Mouse (Mus musculus) lung, postnatal 0 days (tissue): ENCODE data around the gene Tmem44. TPM values are rescaled to one million over a fixed set of nuclear protein-coding genes. Genes with fewer than 3 reads are reported as not detected.

Experiments used
- ATAC-seq: fragments of 200-750 bp; cut with Nextera tagmentation; 2 replicates; pipeline ENCODE4 v1.8.0; 2017; ENCODE audit warnings: moderate library complexity
- DNase-seq: peaks from one replicate; pipeline ENCODE4 v3.0.0-alpha.2; 2016; ENCODE audit warnings: low spot score
- H3K27ac ChIP-seq: fragments of 300-500 bp; sonication (generic); 2 replicates; pipeline ENCODE4 v1.5.1; 2014; ENCODE audit warnings: antibody characterized with exemption, mild to moderate bottlenecking, low read length, mixed read lengths
- H3K27me3 ChIP-seq: fragments of 300-500 bp; sonication (generic); replicated peaks from 2 replicates; pipeline ENCODE4 v1.6.1; 2014; ENCODE audit warnings: low read length, mixed read lengths; ENCODE audit not compliant: insufficient read depth
- H3K36me3 ChIP-seq: fragments of 300-500 bp; sonication (generic); 2 replicates; pipeline ENCODE4 v1.6.1; 2014; ENCODE audit warnings: low read length, mixed read lengths; ENCODE audit not compliant: insufficient read depth
- H3K4me1 ChIP-seq: fragments of 300-500 bp; sonication (generic); 2 replicates; pipeline ENCODE4 v1.6.1; 2014; ENCODE audit warnings: antibody characterized with exemption, low read depth, low read length, mixed read lengths; ENCODE audit not compliant: insufficient read depth
- H3K4me2 ChIP-seq: fragments of 300-500 bp; sonication (generic); replicated peaks from 2 replicates; pipeline ENCODE4 v1.6.1; 2014; ENCODE audit warnings: low read depth, mild to moderate bottlenecking, low read length, moderate library complexity, mixed read lengths
- H3K4me3 ChIP-seq: fragments of 300-500 bp; sonication (generic); 2 replicates; pipeline ENCODE4 v1.5.1; 2014; ENCODE audit warnings: low read depth, low read length
- H3K9ac ChIP-seq: fragments of 300-500 bp; sonication (generic); replicated peaks from 2 replicates; pipeline ENCODE4 v1.6.1; 2014; ENCODE audit warnings: low read depth, mild to moderate bottlenecking
- H3K9me3 ChIP-seq: fragments of 300-500 bp; sonication (generic); 2 replicates; pipeline ENCODE4 v1.6.1; 2016; ENCODE audit warnings: low read length, mixed read lengths
- CTCF ChIP-seq: IDR thresholded peaks from 2 replicates; pipeline ENCODE4 v1.5.1; 2016; ENCODE audit warnings: antibody characterized with exemption, mild to moderate bottlenecking
- EP300 ChIP-seq: IDR thresholded peaks from 2 replicates; pipeline ENCODE4 v1.6.1; 2016; ENCODE audit warnings: antibody characterized with exemption, mild to moderate bottlenecking, control low read depth
- WGBS: fragments of 180-500 bp; shearing (Covaris S2); extraction: QIAGEN DNeasy Blood & Tissue Kit; methylation state at CpG from one replicate; pipeline ENCODE4 v1.1.7; 2014; 5-methylcytosine and 5-hydroxymethylcytosine counted together
- polyA plus RNA-seq: library from polyadenylated mRNA; unstranded; fragments of >200 nt; fragmentation: Nextera tagmentation; extraction: Ambion mirVana; gene quantifications from 2 replicates; pipeline ENCODE4 v1.2.1, GENCODE M21; 2015

Tmem44 gene
- polyA plus RNA-seq, 1 experiment from 2014 or later: 17.9 TPM

- peaks cover 11% of the 10 kb centered on the region; the same call in 1 of the 2 replicates for H3K27me3 ChIP-seq
- H3K9ac ChIP-seq: no peak overlapping the region
- ATAC-seq (no peak), DNase-seq (no peak)
- no peaks in the 10 kb centered on the region for H3K36me3 ChIP-seq
- H3K27ac ChIP-seq: no peak overlapping the region
- 48% methylated on average over 4 of the region's 4 CpGs for WGBS
- H3K9me3 ChIP-seq: no peaks in the 10 kb centered on the region
- no peak overlapping the region for H3K4me3 ChIP-seq
- no peak for TF ChIP-seq EP300
- no peak for TF ChIP-seq CTCF
- H3K4me2 ChIP-seq: no peak overlapping the region
- H3K4me1 ChIP-seq: 0 out of 2 replicates have a peak, but pooled peaks cover 6% of the 10 kb centered on the region
Observed at GRCm38 (mm10) chr16:30489662-30490061, 61.0 kb downstream of the Tmem44 start.

DNA sequence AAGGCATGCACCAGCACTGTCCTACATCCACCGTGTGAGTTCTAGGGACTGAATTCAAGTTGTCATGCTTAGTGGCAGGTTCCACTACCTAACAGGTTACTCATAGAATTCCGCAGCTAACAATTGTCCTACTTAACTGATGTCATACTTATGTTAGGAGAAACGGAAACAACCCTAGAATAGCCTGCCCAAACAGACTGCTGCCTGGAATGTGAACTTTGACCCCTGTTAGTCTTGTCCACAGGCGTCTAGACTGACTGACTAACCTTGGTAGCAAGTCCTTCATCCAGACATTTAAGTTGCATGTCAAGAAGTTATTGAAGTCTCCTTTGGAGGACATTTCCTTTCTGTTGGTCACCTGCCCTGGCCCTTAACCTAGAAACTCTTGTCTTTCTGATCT lies 64.1 kb downstream of the Tmem44 start:
- 37% methylated on average over 4 of the region's 4 CpGs for WGBS
- Histone ChIP-seq H3K27me3 (peaks cover 6% of the 10 kb centered on the region; the same call in 1 of the 2 replicates), H3K4me2 (no peak overlapping the region), H3K4me1 (0 out of 2 replicates have a peak, but pooled peaks cover 6% of the 10 kb centered on the region), H3K9ac (no peak overlapping the region), H3K9me3 (no peaks in the 10 kb centered on the region), H3K4me3 (no peak overlapping the region), H3K27ac (no peak overlapping the region), H3K36me3 (no peaks in the 10 kb centered on the region)
- TF ChIP-seq EP300 (no peak), CTCF (no peak)
- peak; percentile 18 for DNase-seq
- no peak; the same call in 1 of the 2 replicates for ATAC-seq

DNA sequence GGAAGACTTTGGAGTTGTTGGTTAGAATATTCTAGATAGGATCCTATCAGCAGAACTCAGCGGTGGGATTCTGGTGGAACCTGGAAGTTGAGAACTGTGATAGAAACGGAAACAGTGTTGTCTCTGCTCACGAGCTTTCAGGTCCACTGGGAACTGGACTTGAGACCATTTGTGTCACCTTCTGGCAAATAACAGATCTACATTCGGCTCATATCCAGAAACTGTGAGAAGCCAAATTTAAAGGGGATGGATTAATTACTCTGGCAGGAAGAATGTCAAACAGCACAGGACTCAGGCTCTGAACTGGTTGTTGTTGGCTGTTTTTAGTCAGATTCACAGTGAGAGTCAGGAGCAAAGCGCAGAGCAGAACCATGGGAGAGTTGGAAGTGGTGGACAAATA lies 72.9 kb downstream of the Tmem44 start:
- DNase-seq (no peak), ATAC-seq (no peak)
- no peaks in the 10 kb centered on the region; the same call in 1 of the 2 replicates for H3K4me1 ChIP-seq
- no peak for TF ChIP-seq CTCF
- no peak for TF ChIP-seq EP300
- H3K4me3 ChIP-seq: no peak overlapping the region
- H3K9ac ChIP-seq: no peak overlapping the region
- 87% methylated on average over 5 of the region's 5 CpGs for WGBS
- H3K27ac ChIP-seq: no peak overlapping the region
- H3K9me3 ChIP-seq: no peaks in the 10 kb centered on the region
- H3K4me2 ChIP-seq: no peak overlapping the region
- no peaks in the 10 kb centered on the region for H3K27me3 ChIP-seq
- H3K36me3 ChIP-seq: no peaks in the 10 kb centered on the region; the same call in 1 of the 2 replicates

DNA sequence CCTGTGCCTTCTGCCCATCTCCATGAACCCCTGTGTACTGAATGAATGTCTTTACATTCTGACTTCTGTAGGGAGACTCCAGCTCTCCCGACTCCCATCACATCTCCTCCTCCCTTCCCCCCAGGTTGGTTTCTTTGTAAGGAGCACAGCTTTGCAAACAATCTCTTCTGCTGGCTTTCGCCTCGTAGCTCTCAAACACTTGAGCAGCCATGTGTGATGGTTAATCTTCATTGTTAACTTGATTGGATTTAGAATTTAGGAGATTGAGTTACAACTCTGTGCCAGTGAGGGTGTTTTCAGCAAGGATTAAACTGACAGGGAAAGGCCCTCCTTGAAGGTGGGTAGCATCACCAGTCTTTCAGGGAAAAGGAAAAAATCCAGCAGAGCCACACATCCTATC lies 73.6 kb downstream of the Tmem44 start:
- WGBS: 47% methylated on average over 3 of the region's 3 CpGs
- no peak for ATAC-seq
- no peak for DNase-seq

GRCm38 (mm10) chr16:30475633-30476461 lies 74.8 kb downstream of the Tmem44 start:
- H3K9ac ChIP-seq: no peak overlapping the region
- H3K27ac ChIP-seq: no peak overlapping the region
- DNase-seq (peak; percentile 55), ATAC-seq (peak; percentile 55)
- TF ChIP-seq CTCF (no peak), EP300 (no peak)
- 0 out of 2 replicates have a peak, but pooled peaks cover 4% of the 10 kb centered on the region for H3K9me3 ChIP-seq
- H3K4me2 ChIP-seq: peak overlapping the region; percentile 14; the same call in 1 of the 2 replicates
- H3K4me1 ChIP-seq: no peaks in the 10 kb centered on the region; the same call in 1 of the 2 replicates
- no peak overlapping the region for H3K4me3 ChIP-seq
- H3K27me3 ChIP-seq: no peaks in the 10 kb centered on the region
- WGBS: 36% methylated on average over 10 of the region's 10 CpGs
- no peaks in the 10 kb centered on the region; the same call in 1 of the 2 replicates for H3K36me3 ChIP-seq

More for the DNA sequence above, 73.6 kb downstream of the Tmem44 start:
- Histone ChIP-seq H3K4me2 (no peak overlapping the region), H3K9me3 (no peaks in the 10 kb centered on the region), H3K27ac (no peak overlapping the region), H3K9ac (no peak overlapping the region), H3K36me3 (no peaks in the 10 kb centered on the region; the same call in 1 of the 2 replicates), H3K4me1 (no peaks in the 10 kb centered on the region; the same call in 1 of the 2 replicates), H3K27me3 (no peaks in the 10 kb centered on the region), H3K4me3 (no peak overlapping the region)
- TF ChIP-seq CTCF: no peak
- no peak for TF ChIP-seq EP300

DNA sequence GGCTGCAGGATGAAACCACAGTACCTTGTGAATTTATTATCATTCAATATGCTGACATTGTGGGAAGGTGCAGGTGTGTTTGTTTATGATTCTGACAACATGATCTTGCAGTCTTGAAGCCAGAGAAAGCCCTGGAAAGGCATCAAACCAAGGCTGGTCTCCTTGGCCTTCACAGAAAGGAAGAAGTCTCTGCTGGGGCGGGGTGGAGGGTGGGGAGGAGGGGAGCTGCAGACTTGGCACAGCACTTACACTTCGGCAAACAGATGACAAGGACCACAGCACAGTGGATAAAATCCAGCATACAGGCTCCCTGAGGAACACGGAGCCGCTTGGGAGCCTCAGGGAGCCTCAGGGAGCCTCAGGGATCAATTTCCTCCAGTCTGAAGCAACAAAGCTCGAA lies 78.2 kb downstream of the Tmem44 start:
- DNase-seq (peak; percentile 24), ATAC-seq (peak; percentile 43; the same call in 1 of the 2 replicates)
- Histone ChIP-seq H3K36me3 (no peaks in the 10 kb centered on the region), H3K27me3 (no peaks in the 10 kb centered on the region), H3K9me3 (0 out of 2 replicates have a peak, but pooled peaks cover 4% of the 10 kb centered on the region), H3K27ac (no peak overlapping the region), H3K4me1 (no peaks in the 10 kb centered on the region; the same call in 1 of the 2 replicates), H3K4me3 (no peak overlapping the region), H3K9ac (no peak overlapping the region), H3K4me2 (no peak overlapping the region)
- 30% methylated on average over 5 of the region's 5 CpGs for WGBS
- no peak for TF ChIP-seq CTCF
- no peak for TF ChIP-seq EP300
